Mouse (Mus musculus) G1E-ER4 (cell line): ENCODE measurements around the gene Ccng2. TPM values are rescaled to one million over a fixed set of nuclear protein-coding genes. Genes with fewer than 3 reads are reported as not detected.

Experiments
- GATA1 ChIP-seq: IDR thresholded peaks from one replicate; pipeline ENCODE4 v1.8.0; 2012; ENCODE audit warnings: low read length, inconsistent platforms
- polyA plus RNA-seq: library from polyadenylated mRNA; stranded (reverse); fragments of >175 nt; gene quantifications from 2 replicates; pipeline ENCODE4 v1.2.3, GENCODE M21; 2012

Gene Ccng2
- polyA plus RNA-seq, 1 experiment, result 30.7 TPM

GRCm38 (mm10) chr5:93288553-93288952 is 21.5 kb downstream of the Ccng2 start:
- no peak for TF ChIP-seq GATA1

GRCm38 (mm10) chr5:93290282-93290681 is 23.2 kb downstream of the Ccng2 start:
- peak; percentile 85 for TF ChIP-seq GATA1

GRCm38 (mm10) chr5:93296341-93296746 is 29.3 kb downstream of the Ccng2 start:
- no peak for TF ChIP-seq GATA1

- TF ChIP-seq GATA1, result no peak
Observed at GRCm38 (mm10) chr5:93296754-93297153, 29.7 kb downstream of the Ccng2 start.

DNA sequence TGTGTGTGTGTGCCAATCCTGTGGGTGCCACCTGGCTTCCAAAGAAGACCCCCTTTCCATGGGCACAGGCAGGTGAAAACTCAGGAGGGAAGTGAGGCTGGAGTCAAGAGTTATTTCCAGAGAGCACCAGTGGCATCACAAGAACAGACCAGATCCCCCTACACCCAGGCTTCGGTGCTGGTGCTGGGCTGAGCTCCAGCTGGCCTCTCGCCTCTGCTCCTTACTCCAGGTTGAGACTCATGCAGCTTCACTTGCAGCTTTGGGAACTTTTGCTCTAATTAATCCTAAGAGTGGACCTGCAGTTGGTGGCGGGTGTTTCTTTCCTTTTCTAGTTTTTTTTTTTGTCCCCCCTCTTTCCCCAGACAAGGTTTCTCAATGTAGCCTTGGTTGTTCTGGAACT is 30.3 kb downstream of the Ccng2 start:
- TF ChIP-seq GATA1, result no peak

DNA sequence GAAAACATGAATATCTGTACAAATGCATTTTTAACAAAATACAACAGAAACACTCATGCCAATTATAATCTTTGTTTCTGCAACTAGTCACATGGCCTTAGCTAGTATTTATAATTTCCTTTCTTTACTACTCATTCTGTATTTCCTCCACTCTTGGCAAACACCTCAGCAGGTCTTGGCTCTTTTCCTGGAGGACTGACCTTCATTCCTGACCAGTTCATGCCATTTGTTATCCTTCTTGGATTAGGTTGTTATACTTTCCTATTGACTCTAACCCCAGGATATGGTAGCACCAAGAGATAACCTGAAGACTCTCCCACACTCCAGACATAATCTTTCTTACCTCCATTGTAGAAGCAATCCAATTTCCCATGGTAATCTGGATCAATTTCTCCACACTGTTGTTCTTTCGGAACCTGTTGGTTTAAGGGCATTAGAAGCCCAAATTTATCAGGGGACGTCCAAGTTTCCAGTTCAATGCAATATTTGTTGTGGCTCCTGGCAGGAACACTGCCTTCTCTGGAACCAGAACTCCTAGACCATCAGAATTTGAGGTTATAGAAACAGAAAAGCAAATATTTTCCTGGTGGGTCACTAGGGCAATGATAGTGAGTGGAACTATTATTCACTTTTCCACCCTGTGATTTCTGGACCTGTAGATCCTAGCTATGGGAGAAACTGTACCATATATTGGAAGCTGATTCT is 38.2 kb downstream of the Ccng2 start:
- no peak for TF ChIP-seq GATA1

- TF ChIP-seq GATA1, result no peak
Observed at GRCm38 (mm10) chr5:93308909-93309308, 41.9 kb downstream of the Ccng2 start.

DNA sequence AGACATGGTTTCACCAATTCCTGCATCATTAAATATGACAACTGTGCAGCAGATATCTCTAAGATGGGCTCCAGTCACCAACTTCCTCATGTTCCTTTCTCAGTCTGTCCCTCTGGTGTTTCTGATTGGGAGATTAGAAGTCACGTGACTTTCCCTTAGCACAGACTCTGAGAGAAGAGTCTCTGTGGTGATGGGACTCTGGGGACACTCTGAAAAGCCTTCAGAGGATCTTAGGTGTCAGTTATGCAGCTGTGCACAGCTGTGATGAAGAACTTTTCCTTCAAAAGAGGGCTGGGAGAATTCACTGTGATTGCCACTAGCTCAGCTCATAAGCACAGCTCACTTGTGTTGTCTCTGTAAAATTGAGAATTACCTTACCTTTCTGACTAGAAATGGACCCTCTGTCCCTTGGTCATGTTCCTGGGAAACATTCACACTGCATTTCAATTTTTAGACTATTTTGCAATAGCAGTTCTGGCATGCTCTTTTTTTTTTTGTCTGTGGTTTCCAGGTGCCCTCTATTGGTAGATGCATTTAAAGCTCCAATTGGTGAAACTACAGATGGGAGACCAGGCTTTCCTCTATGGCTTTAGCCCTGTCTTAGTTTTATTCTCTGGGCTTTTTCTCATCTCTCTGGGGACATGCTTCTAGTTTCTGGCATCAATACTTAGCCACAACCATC is 56.4 kb downstream of the Ccng2 start:
- TF ChIP-seq GATA1, result no peak

Other genes starting within 250 kb of the Ccng2 start
- not detected in 2 replicates for gene Sowahb, start 222.2 kb upstream of the Ccng2 start, polyA plus RNA-seq
- gene Sept11, start 173.8 kb upstream of the Ccng2 start, polyA plus RNA-seq, result 18.4 and 21.6 TPM in 2 replicates
- 131 and 135 TPM in 2 replicates for gene Ccni, start 60.8 kb upstream of the Ccng2 start, polyA plus RNA-seq
- 0.11 and 0.19 TPM in 2 replicates for gene 2010109A12Rik, start 60.7 kb upstream of the Ccng2 start, polyA plus RNA-seq